Mouse (Mus musculus) mesoderm, embryonic 11.5 days (tissue): ENCODE data around the gene 4933402J07Rik.
A peak's percentile ranks its signal among the peaks of the same experiment; 100 is the strongest.

ENCODE experiments used
- DNase-seq: peaks from one replicate; pipeline ENCODE4 v3.0.0-alpha.2; 2012; ENCODE audit warnings: low read depth, low spot score

The 4933402J07Rik gene

GRCm38 (mm10) chr8:87563553-87563952 lies at the start of gene 4933402J07Rik:
Gene 4933402J07Rik, plus strand, starts transcription at chr8:87563853.
- DNase-seq, result no peak

DNA sequence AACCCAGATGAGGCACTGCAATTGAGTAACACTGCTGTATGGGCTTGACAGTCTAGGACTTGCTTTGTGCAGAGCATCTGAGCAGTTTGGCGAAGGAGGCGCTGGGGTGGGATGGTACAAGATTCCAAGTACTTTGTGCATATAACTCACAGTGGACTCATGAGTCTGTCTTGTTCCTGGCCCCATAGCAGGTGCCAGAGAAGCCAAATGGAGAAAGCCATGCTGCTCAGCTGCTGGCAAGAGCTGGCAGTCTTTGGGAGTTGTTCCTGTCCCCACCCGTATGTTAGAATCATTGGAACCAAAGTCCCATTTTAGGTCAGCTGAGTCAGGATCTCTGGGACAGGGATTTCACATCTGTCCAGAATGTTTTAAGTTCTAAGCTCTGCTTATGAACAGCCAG lies 46.5 kb upstream of the 4933402J07Rik start:
- no peak for DNase-seq

DNA sequence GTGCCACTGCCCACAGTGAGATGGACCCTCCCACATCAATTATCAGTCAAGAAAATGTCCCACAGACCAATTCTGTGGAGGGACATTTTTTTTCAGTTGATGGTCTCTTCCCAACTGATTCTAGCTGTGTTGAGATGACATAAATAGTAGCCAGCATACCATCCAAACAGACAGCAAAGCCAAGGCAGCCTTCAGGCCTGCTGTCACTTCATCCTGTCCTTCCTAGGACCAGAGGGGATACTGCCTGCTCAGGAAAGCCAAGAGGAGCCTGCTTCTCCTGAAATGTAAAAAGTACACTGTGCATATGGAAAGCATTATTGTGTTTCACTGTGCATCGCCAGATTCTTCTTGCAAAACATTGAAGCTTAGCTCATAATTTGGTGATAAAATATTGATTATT lies 38.6 kb upstream of the 4933402J07Rik start:
- no peak for DNase-seq

- no peak for DNase-seq
These were observed 32.5 kb upstream of the 4933402J07Rik start for GRCm38 (mm10) chr8:87531176-87531575.

DNA sequence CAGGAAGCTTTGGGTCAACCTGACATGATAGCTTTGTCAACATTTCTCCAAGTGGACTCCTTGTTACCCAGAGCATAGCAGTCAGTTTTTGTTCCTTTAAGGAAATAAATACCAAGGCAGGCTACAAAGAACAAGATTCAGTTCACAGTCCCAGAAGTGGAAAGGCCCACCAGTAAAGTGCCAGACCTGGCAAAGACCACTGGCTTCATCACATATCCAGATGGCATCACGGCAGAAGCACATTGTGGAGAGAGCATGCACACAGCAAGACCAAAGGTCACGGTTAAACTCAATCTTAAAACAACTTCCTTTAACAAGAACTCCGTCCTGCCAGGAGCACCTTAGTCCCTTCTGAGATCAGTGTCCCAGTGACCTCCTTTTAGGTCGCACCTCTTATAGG lies 30.2 kb upstream of the 4933402J07Rik start:
- no peak for DNase-seq

DNA sequence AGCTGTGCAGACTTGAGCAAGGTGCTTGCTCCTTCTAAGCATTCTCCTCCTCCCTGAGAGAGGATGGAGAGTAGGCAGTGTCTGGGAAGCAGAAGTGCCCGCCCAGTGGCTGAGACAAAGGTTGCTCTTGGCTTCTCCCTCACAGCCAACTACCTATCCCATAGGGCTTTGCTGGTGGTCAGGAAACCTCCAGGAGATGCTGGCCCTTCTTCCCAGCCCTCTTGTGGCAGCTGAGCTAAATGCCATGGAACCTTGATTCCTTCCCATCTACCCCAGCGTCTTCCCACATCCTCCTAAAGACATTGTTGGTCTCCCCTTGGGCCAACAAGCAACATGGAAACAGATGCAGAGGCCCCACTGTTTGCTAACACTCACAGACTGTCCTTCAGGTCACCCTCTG lies 28.8 kb upstream of the 4933402J07Rik start:
- DNase-seq, result no peak

GRCm38 (mm10) chr8:87536615-87537329 lies 26.9 kb upstream of the 4933402J07Rik start:
- DNase-seq, result peak; percentile 84

- DNase-seq, result peak; percentile 35
These were observed 23.7 kb upstream of the 4933402J07Rik start for GRCm38 (mm10) chr8:87539829-87540394.

DNA sequence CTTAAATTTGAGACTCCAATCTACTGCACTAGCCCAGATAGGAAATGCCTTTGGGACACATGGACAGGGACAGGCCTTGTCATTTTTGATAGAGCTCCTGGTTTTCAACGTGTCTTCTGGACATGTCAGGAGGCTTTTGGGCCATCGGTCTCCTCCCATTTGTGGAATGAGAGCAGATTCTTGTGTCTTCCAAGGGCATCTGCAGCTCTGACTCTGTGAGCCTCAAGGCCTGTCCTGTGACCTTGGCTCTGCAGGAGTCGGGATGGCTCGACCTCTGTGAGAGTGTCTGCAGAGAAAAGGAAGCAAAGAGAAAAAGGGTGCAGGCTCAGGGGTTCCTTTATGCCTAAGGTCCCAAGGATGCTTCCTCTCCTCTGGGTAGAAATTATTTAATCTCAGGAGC lies 13.8 kb upstream of the 4933402J07Rik start:
- DNase-seq, result no peak

DNA sequence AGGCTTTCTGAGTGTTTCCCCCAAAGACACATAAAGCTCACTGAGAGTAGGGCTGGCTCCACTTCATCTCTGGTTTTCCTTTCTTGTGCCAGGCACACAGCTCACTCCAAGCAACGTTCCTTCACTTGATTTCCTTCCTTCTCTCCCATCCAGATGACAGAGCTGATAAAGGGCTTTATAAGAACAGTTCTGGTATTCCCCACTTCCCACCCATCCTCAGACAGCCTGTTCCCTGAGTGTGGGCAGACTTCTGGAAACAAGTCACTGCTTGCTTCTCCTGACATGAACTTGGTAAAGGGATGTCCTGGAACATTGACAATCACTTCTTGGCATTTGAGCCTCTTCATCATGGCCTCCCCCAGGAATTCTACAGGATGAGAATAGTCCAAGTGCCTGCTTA lies 10.9 kb upstream of the 4933402J07Rik start:
- DNase-seq, result no peak

GRCm38 (mm10) chr8:87560801-87561200 lies 2.9 kb upstream of the 4933402J07Rik start:
- no peak for DNase-seq

GRCm38 (mm10) chr8:87569203-87569602 lies 5.5 kb downstream of the 4933402J07Rik start:
- no peak for DNase-seq

DNA sequence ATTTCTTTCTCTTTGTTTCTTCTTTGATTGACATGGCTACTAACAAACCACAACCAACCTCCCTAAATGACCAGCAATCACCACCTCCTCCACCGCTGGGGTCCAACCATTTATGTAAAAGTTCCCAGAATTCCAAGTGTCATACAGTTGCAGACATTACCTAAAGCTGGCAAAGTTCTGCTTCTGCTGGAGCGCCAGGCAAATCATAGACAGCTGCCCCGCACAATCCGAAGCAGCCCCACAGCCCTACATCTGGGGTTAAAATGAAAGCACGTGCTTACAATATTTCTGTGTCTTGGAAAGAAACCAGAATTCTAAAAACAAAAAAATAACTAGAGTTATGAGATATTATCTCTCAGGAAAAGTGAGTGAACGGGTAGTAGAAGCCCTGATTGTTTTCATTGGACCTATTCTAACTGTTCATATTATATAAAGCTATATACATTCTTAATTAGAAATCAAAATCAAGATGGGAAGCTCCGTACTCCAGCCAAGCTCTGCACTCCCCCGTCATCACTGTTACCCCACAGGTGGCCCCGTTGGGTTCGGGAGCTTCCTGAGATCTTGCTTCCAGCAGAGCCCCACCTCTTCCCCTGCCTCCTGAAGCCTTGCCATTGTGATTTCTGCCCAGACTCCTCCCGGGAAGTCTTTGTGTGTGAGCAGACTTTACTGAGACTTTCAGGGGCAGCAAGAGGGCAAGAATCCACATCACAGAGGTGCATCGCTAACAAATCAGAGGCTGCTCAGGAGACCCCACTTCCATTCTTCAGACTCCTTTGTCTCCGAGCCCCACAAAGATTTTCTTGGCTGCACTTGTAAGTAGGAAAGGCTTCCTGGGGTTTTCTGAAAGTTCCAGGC lies 6.3 kb downstream of the 4933402J07Rik start:
- peak; percentile 17 for DNase-seq

DNA sequence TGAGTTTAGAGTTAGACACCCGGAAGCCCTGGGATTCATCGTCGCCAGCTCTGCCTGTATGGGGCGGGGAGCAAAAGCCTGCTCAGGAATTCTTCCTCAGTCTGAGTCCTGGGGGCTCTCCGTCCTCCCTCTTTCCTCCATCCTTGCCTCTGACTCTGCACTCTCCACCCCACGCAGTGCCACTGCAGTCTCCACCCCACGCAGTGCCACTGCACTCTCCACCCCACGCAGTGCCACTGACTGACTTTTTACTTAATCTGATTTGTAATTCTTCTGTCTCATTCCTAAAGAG lies 6.9 kb downstream of the 4933402J07Rik start:
- DNase-seq, result peak; percentile 34

- peak; percentile 26 for DNase-seq
These were observed 7.2 kb downstream of the 4933402J07Rik start for GRCm38 (mm10) chr8:87570880-87571279.

GRCm38 (mm10) chr8:87594272-87594671 lies 30.6 kb downstream of the 4933402J07Rik start:
- DNase-seq, result peak; percentile 88

DNA sequence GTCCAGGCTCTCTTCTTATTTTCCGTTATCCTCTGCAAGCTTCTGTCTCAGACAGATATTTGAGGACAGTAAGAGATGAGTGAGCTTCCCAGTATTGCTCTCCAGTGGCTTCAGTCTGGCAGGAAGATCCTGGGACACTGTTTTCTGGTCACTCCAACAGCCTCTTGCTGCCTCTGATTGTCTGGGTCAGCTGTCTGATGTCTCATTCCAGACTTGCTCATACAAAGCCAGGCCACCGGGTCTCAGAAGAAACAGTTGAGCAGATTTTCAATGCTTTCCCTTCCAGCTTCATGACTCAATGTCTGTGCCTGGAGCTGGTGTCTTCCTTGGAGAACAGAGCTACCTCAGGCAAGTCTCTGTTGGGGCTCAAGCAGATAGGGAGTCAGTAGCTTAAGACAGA lies 39.1 kb downstream of the 4933402J07Rik start:
- no peak for DNase-seq

DNA sequence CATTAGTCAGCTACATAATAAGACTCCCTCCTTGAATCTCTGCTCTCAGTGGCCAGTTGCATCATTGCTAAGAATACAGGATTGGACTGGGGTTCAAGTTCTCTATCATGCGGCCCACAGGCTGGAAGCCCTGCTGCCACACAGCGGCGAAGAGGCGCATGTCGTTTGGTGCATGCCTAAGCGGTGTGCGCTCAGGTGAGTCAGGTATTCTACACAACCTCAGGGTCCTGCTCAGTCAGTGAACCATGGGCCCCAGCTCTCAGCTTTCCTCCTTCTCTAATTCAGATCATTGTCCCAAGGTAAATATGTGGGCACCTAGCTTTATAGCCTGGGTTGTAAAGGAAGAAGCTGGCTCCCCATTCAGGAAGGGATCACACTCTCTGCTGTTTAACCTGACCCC lies 45.5 kb downstream of the 4933402J07Rik start:
- DNase-seq, result no peak

- DNase-seq, result no peak
These were observed 46.1 kb downstream of the 4933402J07Rik start for GRCm38 (mm10) chr8:87609651-87610192.

DNA sequence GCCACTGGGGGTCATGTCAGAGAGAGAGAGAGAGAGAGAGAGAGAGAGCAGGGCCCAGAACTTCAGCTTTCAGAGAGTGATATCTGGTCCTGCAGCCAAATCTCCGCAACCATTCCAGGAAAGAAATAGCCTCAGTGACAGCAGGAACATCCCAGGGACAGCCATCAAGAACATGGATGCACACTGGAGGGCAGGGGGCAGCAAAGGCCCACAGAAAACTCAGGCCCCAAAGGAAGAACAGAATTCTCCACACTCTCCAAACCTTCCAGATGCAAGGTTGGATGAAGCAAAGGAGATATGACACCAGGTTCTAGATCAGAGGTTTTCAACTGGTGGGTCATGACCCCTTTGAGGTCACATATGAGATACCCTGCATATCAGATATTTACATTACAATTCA lies 50.0 kb downstream of the 4933402J07Rik start:
- DNase-seq, result no peak

- no peak for DNase-seq
These were observed 55.5 kb downstream of the 4933402J07Rik start for GRCm38 (mm10) chr8:87619118-87619517.

- no peak for DNase-seq
These were observed 55.9 kb downstream of the 4933402J07Rik start for GRCm38 (mm10) chr8:87619529-87619928.
